Mouse (Mus musculus) kidney, adult 2 months (tissue): ENCODE measurements around the gene Odf3l1.

Experiments
- CTCF ChIP-seq: fragments of 200-500 bp; conservative IDR thresholded peaks from 2 replicates; pipeline ENCODE4 v1.5.1; 2011; ENCODE audit warnings: low read depth, mild to moderate bottlenecking, control low read depth, low read length, moderate library complexity, mixed read lengths; ENCODE audit not compliant: insufficient read depth, insufficient read length
- POLR2A ChIP-seq: fragments of 200-500 bp; IDR thresholded peaks from one replicate; pipeline ENCODE4 v1.6.1; 2011; ENCODE audit warnings: low read depth, low read length, control low read depth

GRCm38 (mm10) chr9:56831904-56832303, 32.6 kb downstream of the Odf3l1 start:
- TF ChIP-seq CTCF (no peak), POLR2A (no peak)
